Mouse (Mus musculus) forebrain, embryonic 11.5 days (tissue): ENCODE data around the gene Fan1. TPM values are rescaled to one million over a fixed set of nuclear protein-coding genes. Genes with fewer than 3 reads are reported as not detected.

Experiments
- ATAC-seq: fragments of 200-750 bp; cut with Nextera tagmentation; replicated peaks from 2 replicates; pipeline ENCODE4 v1.8.0; 2017; ENCODE audit warnings: moderate TSS enrichment; ENCODE audit not compliant: low FRiP score
- DNase-seq: peaks from one replicate; pipeline ENCODE4 v3.0.0-alpha.2; 2017; ENCODE audit warnings: low spot score
- H3K27ac ChIP-seq: fragments of 300-500 bp; sonication (generic); 2 replicates; pipeline ENCODE4 v1.5.1; 2014; ENCODE audit warnings: low read depth, low read length
- H3K27me3 ChIP-seq: fragments of 300-500 bp; sonication (generic); 2 replicates; pipeline ENCODE4 v1.6.1; 2014; ENCODE audit warnings: mild to moderate bottlenecking, low read length, mixed read lengths; ENCODE audit not compliant: control insufficient read depth, insufficient read depth
- H3K36me3 ChIP-seq: fragments of 300-500 bp; sonication (generic); 2 replicates; pipeline ENCODE4 v1.6.1; 2014; ENCODE audit warnings: mild to moderate bottlenecking, low read length, moderate library complexity, mixed read lengths; ENCODE audit not compliant: control insufficient read depth, insufficient read depth
- H3K4me1 ChIP-seq: fragments of 300-500 bp; sonication (generic); replicated peaks from 2 replicates; pipeline ENCODE4 v1.6.1; 2014; ENCODE audit warnings: low read length, mixed read lengths; ENCODE audit not compliant: control insufficient read depth, insufficient read depth
- H3K4me2 ChIP-seq: fragments of 300-500 bp; sonication (generic); 2 replicates; pipeline ENCODE4 v1.6.1; 2014; ENCODE audit warnings: low read depth, mild to moderate bottlenecking, low read length, moderate library complexity, mixed read lengths; ENCODE audit not compliant: severe bottlenecking
- H3K4me3 ChIP-seq: fragments of 300-500 bp; sonication (generic); 2 replicates; pipeline ENCODE4 v1.5.1; 2014; ENCODE audit warnings: low read depth, low read length
- H3K9ac ChIP-seq: fragments of 300-500 bp; sonication (generic); 2 replicates; pipeline ENCODE4 v1.6.1; 2014; ENCODE audit warnings: low read length
- H3K9me3 ChIP-seq: fragments of 300-500 bp; sonication (generic); 2 replicates; pipeline ENCODE4 v1.6.1; 2016; ENCODE audit warnings: low read length, mixed read lengths; ENCODE audit not compliant: control insufficient read depth
- WGBS: fragments of 180-500 bp; shearing (Covaris S2); extraction: QIAGEN DNeasy Blood & Tissue Kit; methylation state at CpG from one replicate; pipeline ENCODE4 v1.1.7; 2014; 5-methylcytosine and 5-hydroxymethylcytosine counted together
- polyA plus RNA-seq: library from polyadenylated mRNA; unstranded; fragments of >200 nt; fragmentation: Nextera tagmentation; extraction: Ambion mirVana; gene quantifications from 2 replicates; pipeline ENCODE4 v1.2.1, GENCODE M21; 2014

Fan1 gene
- polyA plus RNA-seq, 1 experiment from 2014 or later = 9.0 TPM

DNA sequence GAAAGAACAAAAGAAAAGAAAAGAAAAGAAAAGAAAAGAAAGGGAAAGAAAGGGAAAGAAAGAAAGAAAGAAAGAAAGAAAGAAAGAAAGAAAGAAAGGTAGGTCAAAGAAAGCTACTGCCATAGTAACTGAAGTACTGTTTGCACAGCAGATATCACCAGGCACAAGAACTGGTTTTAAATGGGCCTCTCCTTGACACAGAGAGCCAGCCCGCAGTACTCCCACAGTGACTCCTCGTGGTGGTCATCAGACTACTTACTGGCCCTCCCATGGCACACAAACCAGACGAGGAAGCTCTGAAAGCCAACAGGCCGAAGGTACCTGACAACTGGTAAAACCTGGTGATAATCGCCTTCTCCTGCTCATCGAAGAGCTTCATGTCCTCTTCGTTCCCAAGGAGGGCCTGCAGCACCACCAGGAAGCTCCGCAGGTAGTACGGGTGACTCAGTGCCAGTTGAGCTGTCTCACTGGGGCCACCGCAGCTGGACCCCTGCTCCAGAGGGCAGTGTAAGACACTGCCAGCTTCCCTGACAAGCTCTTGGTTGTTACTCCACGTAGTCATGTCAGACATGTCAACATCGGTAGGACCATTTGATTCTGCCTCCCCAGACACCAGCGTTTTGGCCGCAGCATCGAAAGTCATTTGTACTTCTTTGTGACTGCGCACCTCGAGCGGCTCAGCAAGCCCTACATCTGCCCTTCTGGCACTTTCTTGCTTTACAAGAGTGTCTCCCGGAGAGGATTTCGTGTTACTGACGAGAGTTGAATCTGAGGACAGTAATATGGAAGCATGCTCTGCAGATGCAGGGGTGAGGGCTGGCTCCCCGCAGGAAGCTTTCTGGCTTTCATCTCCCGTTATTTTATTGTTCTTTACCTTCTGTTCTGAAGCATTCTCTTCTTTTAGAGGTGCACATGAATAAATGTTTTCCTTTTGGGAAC is 1.7 kb downstream of the Fan1 start:
- Histone ChIP-seq H3K27ac (no peak overlapping the region), H3K27me3 (no peaks in the 10 kb centered on the region), H3K9ac (no peak overlapping the region), H3K4me3 (no peak overlapping the region), H3K36me3 (peaks cover 3% of the 10 kb centered on the region; the same call in 1 of the 2 replicates), H3K4me1 (no peaks in the 10 kb centered on the region), H3K9me3 (no peaks in the 10 kb centered on the region), H3K4me2 (no peak overlapping the region)
- DNase-seq (no peak), ATAC-seq (no peak)
- WGBS = 88% methylated on average over 23 of the region's 23 CpGs

DNA sequence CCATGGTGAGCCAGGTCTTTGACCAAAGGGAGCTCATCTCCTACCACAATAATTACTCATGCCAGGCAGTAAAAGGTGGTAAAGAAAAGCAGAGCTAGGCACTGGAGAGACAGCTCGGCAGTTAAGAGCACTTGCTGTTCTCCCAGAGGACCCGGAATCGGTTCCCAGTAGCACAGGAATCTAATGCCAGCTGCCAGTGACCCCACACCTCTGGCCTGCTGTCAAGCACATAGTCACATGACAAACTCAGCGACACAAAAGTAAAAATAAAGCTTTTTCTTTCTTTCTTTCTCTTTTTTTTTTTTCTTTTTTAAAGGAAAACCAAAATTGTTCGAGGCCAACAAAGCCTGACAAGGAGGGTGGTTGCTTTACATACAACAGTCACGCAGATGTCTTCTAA is 4.1 kb downstream of the Fan1 start:
- no peaks in the 10 kb centered on the region for H3K9me3 ChIP-seq
- H3K4me2 ChIP-seq = no peak overlapping the region
- H3K27ac ChIP-seq = no peak overlapping the region
- H3K36me3 ChIP-seq = no peaks in the 10 kb centered on the region; the same call in 1 of the 2 replicates
- 88% methylated on average over 6 of the region's 6 CpGs for WGBS
- no peaks in the 10 kb centered on the region for H3K27me3 ChIP-seq
- no peak for ATAC-seq
- DNase-seq = no peak
- H3K4me3 ChIP-seq = no peak overlapping the region
- no peaks in the 10 kb centered on the region for H3K4me1 ChIP-seq
- no peak overlapping the region for H3K9ac ChIP-seq

DNA sequence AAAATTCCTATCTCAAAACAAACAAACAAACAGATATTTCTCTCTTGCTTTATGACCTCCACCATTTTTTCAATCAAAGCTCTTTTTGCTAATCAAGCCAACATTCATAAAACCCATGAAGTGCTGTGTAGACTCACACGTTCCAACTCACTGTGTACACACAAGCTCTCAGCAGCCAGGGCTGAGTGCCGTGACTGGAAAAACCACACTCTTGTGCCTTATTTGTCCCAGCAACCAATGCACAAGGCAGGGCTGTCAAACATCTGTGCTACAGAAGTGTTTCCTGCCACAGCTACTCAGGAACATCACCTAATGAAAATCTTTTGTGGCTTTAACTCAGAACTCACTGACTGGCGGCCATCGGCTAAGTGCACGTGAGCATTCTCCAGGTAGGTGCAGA is 8.0 kb downstream of the Fan1 start:
- Histone ChIP-seq H3K27me3 (no peaks in the 10 kb centered on the region), H3K27ac (no peak overlapping the region), H3K4me2 (no peak overlapping the region), H3K4me3 (no peak overlapping the region), H3K9me3 (no peaks in the 10 kb centered on the region), H3K9ac (no peak overlapping the region), H3K4me1 (no peaks in the 10 kb centered on the region), H3K36me3 (peaks cover 4% of the 10 kb centered on the region; the same call in 1 of the 2 replicates)
- ATAC-seq (no peak), DNase-seq (no peak)
- WGBS = 94% methylated on average over 5 of the region's 5 CpGs

DNA sequence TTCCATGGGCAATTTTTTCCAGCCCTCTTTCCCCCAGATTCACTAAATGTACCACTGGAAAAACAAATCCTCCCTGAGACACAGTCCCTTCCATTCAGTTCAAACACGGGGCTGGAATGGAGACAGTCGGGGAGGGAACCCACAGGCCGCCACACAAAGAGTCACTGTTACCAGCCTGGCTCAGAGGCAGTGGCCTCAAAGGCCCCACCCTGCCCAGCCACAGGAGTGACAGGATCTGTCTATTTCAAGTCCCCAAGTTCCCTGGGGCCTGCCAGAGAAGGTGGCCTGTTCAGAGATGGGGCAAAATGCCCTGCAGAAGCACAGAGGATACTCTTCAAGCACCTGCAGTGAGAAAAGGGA is 13.3 kb downstream of the Fan1 start:
- no peaks in the 10 kb centered on the region for H3K27me3 ChIP-seq
- no peak for ATAC-seq
- no peaks in the 10 kb centered on the region for H3K9me3 ChIP-seq
- H3K36me3 ChIP-seq = peaks cover 4% of the 10 kb centered on the region; the same call in 1 of the 2 replicates
- H3K27ac ChIP-seq = no peak overlapping the region
- no peak overlapping the region for H3K9ac ChIP-seq
- WGBS = 76% methylated on average over 3 of the region's 3 CpGs
- H3K4me2 ChIP-seq = no peak overlapping the region
- H3K4me3 ChIP-seq = no peak overlapping the region
- no peaks in the 10 kb centered on the region for H3K4me1 ChIP-seq
- DNase-seq = no peak

DNA sequence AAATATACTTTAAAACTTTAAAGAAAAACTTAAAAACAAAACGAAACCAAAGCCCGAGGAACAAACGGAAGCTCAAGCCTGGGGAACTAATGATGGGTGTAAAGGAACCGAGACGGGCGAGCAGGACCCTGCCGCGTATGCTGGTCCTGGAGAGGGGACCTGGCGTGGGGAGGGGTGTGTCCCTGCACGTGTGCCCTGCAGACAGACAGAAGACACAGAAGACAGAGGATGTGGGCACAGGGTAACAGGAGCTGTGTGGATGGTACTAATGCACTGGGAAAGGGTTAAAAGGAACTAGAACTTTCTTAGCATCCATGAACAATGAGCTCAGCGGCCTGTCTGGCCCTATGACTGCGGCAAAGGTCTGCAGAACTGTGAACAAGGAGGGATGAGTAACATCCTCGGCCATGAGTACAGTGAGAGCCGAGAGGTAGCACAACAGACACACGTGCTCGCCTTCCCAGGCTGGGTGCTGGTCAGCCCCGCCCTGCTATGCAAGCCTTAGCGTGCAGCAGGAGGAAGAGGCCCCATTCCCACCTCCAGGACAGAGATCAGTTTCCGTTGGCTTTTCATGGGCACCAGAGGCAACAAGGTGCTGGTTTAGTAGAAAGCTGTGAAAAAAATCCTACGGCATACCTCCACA is 13.8 kb downstream of the Fan1 start:
- Histone ChIP-seq H3K4me2 (no peak overlapping the region), H3K4me1 (no peaks in the 10 kb centered on the region), H3K27ac (no peak overlapping the region), H3K9me3 (no peaks in the 10 kb centered on the region), H3K27me3 (no peaks in the 10 kb centered on the region), H3K36me3 (peaks cover 4% of the 10 kb centered on the region; the same call in 1 of the 2 replicates), H3K4me3 (no peak overlapping the region), H3K9ac (no peak overlapping the region)
- DNase-seq (no peak), ATAC-seq (no peak)
- WGBS = 88% methylated on average over 20 of the region's 20 CpGs

DNA sequence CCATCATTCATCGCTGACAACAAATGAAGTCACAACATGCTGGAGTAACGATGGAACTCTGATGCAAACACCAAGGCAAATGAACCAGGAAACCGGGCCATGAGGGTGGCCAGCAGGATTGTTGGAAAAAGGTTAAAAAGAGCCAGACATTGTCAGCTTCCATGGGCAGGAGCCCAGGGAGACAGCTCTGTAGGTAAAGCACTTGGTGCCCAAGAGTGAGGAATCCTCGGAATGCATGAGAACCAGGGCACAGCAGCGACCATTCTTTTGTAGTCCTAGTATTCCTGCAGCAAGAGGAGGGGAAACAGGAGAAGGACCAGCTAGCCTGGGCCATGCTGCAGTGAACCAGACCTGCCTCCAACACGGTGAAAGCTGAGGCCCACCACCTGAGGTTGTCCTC is 15.2 kb downstream of the Fan1 start:
- Histone ChIP-seq H3K4me1 (peaks cover 8% of the 10 kb centered on the region; the same call in 1 of the 2 replicates), H3K4me2 (no peak overlapping the region)
- DNase-seq = no peak

DNA sequence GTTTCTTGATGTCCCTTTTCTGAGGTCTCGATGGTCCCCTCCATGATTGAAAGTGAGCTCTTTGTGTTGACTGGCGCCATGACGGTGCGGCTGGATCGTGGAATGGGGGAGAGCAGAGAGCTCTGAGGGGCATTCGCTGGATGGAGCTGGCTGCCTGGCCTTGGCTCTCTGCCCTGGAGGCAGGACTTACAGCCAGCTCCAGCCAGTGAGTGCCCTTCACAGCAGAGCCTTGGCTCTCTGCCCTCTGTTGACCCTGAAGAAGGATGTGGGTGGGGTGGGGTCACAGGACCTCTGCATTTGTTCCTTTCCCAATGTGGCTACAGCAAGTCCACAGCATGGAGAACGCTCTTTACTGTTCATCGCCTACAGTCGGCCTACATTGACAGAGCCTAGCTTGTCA is 16.5 kb downstream of the Fan1 start:
- 94% methylated on average over 9 of the region's 9 CpGs for WGBS
- H3K9me3 ChIP-seq = no peaks in the 10 kb centered on the region
- H3K4me1 ChIP-seq = peaks cover 8% of the 10 kb centered on the region; the same call in 1 of the 2 replicates
- no peaks in the 10 kb centered on the region for H3K27me3 ChIP-seq
- H3K4me3 ChIP-seq = no peak overlapping the region
- H3K36me3 ChIP-seq = peaks cover 3% of the 10 kb centered on the region; the same call in 1 of the 2 replicates
- no peak overlapping the region for H3K27ac ChIP-seq
- DNase-seq = no peak
- no peak overlapping the region for H3K4me2 ChIP-seq
- no peak overlapping the region for H3K9ac ChIP-seq
- no peak for ATAC-seq

More for the DNA sequence above, 15.2 kb downstream of the Fan1 start:
- Histone ChIP-seq H3K27me3 (no peaks in the 10 kb centered on the region), H3K9me3 (no peaks in the 10 kb centered on the region), H3K9ac (no peak overlapping the region), H3K27ac (no peak overlapping the region), H3K4me3 (no peak overlapping the region), H3K36me3 (peaks cover 4% of the 10 kb centered on the region; the same call in 1 of the 2 replicates)
- no peak for ATAC-seq
- 87% methylated on average over 6 of the region's 6 CpGs for WGBS

DNA sequence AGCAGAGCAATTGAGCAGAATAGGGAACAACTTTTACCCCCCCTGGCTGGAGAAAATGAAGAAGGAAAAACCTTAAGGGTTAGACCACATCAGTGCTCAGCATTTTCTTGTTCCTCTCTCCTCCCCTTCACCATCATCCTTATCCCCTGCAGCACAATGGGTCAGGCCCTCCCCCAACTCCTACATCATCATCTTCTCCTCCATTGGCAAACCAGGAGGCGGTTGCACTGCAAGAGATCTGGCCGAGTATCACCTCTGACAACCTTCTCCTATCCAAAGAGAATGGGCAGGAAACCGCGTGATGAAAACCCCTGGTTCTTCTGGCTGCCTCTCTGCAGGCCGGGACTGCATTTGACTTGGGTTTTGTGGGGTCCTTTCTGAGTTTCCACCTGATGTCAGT is 17.2 kb downstream of the Fan1 start:
- WGBS = 88% methylated on average over 5 of the region's 5 CpGs
- H3K9me3 ChIP-seq = no peaks in the 10 kb centered on the region
- no peak overlapping the region for H3K4me3 ChIP-seq
- DNase-seq (no peak), ATAC-seq (no peak)
- no peak overlapping the region for H3K4me2 ChIP-seq
- H3K27me3 ChIP-seq = no peaks in the 10 kb centered on the region
- peaks cover 8% of the 10 kb centered on the region; the same call in 1 of the 2 replicates for H3K4me1 ChIP-seq
- no peak overlapping the region for H3K27ac ChIP-seq
- no peak overlapping the region for H3K9ac ChIP-seq
- no peaks in the 10 kb centered on the region; the same call in 1 of the 2 replicates for H3K36me3 ChIP-seq
